Comparison of ENCODE assay signal across 12 mouse cellular contexts in the genomic region with DNA sequence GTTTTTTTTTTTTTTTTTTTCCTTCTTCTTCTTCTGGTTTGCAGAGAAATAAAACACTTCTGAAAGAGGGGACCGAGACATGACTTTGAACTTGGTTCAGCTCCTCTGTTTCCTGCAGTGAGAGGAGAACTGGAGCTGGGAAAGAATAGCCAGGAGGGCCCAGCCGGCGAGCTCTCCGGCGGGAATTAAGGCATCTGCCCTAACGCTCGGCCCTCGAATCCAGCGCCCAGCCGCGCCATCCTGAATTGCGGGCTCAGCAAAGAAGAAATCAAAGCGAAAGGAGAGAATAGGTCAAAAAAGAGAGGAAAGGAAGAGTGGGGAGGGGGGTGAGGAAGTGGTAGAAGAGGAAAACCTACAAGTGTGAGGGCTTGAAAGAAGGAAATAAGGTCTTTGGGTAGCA. TPM values are rescaled to one million over a fixed set of nuclear protein-coding genes. Genes with fewer than 3 reads are reported as not detected.
DNase-seq lines count a peak whose midpoint lies in the region; ATAC-seq and TF ChIP-seq lines count a peak whose summit lies in the region.
"Had no signal": no experiment of that assay in that cellular context is flagged by ENCODE, and none has a peak within 500 bp of the region (broad histone marks: within the 10 kb centered on the region; RNA-seq: fewer than 3 reads in every experiment).

No protein-coding gene starts in this region.

- no peak for ATAC-seq in forebrain, postnatal 0 days
- ATAC-seq: CD4-positive, CD25-positive, alpha-beta regulatory T cell, adult 4 months had no signal

- peaks cover 30% of the 10 kb centered on the region for H3K27me3 ChIP-seq in forebrain, postnatal 0 days (ENCODE audit: insufficient read depth, low read length)
- H3K27me3 ChIP-seq in midbrain, embryonic 10.5 days (ENCODE audit: low read depth, poor library complexity, severe bottlenecking): peaks cover 100% of the 10 kb centered on the region

- peak overlapping the region; percentile 62; the same call in 1 of the 2 replicates for H3K27ac ChIP-seq in forebrain, postnatal 0 days (ENCODE audit: low read depth, low read length)
- peak overlapping the region; percentile 97 for H3K27ac ChIP-seq in midbrain, embryonic 10.5 days (replicated peaks)

- TF ChIP-seq CTCF in forebrain, postnatal 0 days (IDR thresholded peaks at IDR 0.05; ENCODE audit: low read depth): no peak

- 17% methylated on average over 13 of the region's 13 CpGs for WGBS in forebrain, postnatal 0 days
- under 1% methylated on average over 13 of the region's 13 CpGs for WGBS in midbrain, embryonic 10.5 days

- H3K36me3 ChIP-seq in forebrain, postnatal 0 days (ENCODE audit: insufficient read depth): no peaks in the 10 kb centered on the region
- peaks cover 10% of the 10 kb centered on the region for H3K36me3 ChIP-seq in midbrain, embryonic 10.5 days

- H3K9ac ChIP-seq in forebrain, postnatal 0 days: no peak overlapping the region

- peak; percentile 3 for DNase-seq in right cerebral cortex, postnatal 25 days
- DNase-seq in right cerebral cortex, postnatal 36 days (ENCODE audit: low spot score in 2 of 2): no peak
- peak; percentile 44 for DNase-seq in forebrain, postnatal 0 days
- peak; percentile 68 for DNase-seq in midbrain, embryonic 10.5 days (ENCODE audit: low spot score)
- no peak for DNase-seq in urinary bladder, postnatal 4 days (ENCODE audit: low spot score in 2 of 2)
- DNase-seq in heart, adult 8-10 months (ENCODE audit: low spot score): no peak
- no peak for DNase-seq in spleen, adult 12 weeks (ENCODE audit: low spot score)
- no peak for DNase-seq in urinary bladder, postnatal 36 days (ENCODE audit: low spot score in 2 of 2)
- DNase-seq: lung, postnatal 4 days had no signal

- H3K4me3 ChIP-seq in forebrain, postnatal 0 days (ENCODE audit: low read depth, low read length): 0 out of 2 replicates have a peak overlapping the region, but pooled peaks have one; percentile 15
- H3K4me3 ChIP-seq in midbrain, embryonic 10.5 days: peak overlapping the region; percentile 82

- H3K4me2 ChIP-seq in forebrain, postnatal 0 days (ENCODE audit: low read depth): peak overlapping the region; percentile 56

- H3K4me1 ChIP-seq in forebrain, postnatal 0 days (ENCODE audit: insufficient read depth): no peaks in the 10 kb centered on the region
- peaks cover 74% of the 10 kb centered on the region for H3K4me1 ChIP-seq in midbrain, embryonic 10.5 days

- no peaks in the 10 kb centered on the region for H3K9me3 ChIP-seq in forebrain, postnatal 0 days (ENCODE audit: low read length)
- H3K9me3 ChIP-seq in midbrain, embryonic 10.5 days (replicated peaks): no peaks in the 10 kb centered on the region

RNA-seq across cellular contexts. Expression of gene Zic2, which starts 3.1 kb away (rescaled TPM):
- 44.9 and 105 TPM in 2 replicates for total RNA-seq in forebrain, postnatal 0 days (2014; rRNA removed)
- polyA plus RNA-seq in forebrain, postnatal 0 days (2015; fragmentation: Nextera tagmentation; extraction: Ambion mirVana): 9.6 and 16.3 TPM in 2 replicates
- 5.7 and 6.4 TPM in 2 replicates for polyA plus RNA-seq in midbrain, embryonic 10.5 days (2016; fragmentation: Nextera tagmentation; extraction: Ambion mirVana)
- under 1 TPM in 1 of 4 experiments, not detected in 3; 0.11 TPM for total RNA-seq in heart, adult 8-10 months (2022)
- polyA plus RNA-seq: CD4-positive, CD25-positive, alpha-beta regulatory T cell, adult 4 months had no signal

RNA-seq across cellular contexts. Expression of gene Zic5, which starts 6.7 kb away (rescaled TPM):
- total RNA-seq in forebrain, postnatal 0 days (2014; rRNA removed): 13.9 and 22.8 TPM in 2 replicates
- 5.1 and 13.8 TPM in 2 replicates for polyA plus RNA-seq in forebrain, postnatal 0 days (2015; fragmentation: Nextera tagmentation; extraction: Ambion mirVana)
- polyA plus RNA-seq in midbrain, embryonic 10.5 days (2016; fragmentation: Nextera tagmentation; extraction: Ambion mirVana): 13.6 and 15.3 TPM in 2 replicates
- not detected for total RNA-seq in heart, adult 8-10 months (2022)
- polyA plus RNA-seq: CD4-positive, CD25-positive, alpha-beta regulatory T cell, adult 4 months; gonadal fat pad, adult 2 months had no signal

RNA-seq across cellular contexts. Expression of gene Gm10837, which starts 18.2 kb away (rescaled TPM):
- 0.15 and 1.0 TPM in 2 replicates for total RNA-seq in forebrain, postnatal 0 days (2014; rRNA removed)
- 0.23 TPM in 1 of 2 replicates, not detected in the other for polyA plus RNA-seq in forebrain, postnatal 0 days (2015; fragmentation: Nextera tagmentation; extraction: Ambion mirVana)
- 0.07 and 0.25 TPM in 2 replicates for polyA plus RNA-seq in midbrain, embryonic 10.5 days (2016; fragmentation: Nextera tagmentation; extraction: Ambion mirVana)
- total RNA-seq in heart, adult 8-10 months (2022): not detected
- polyA plus RNA-seq: CD4-positive, CD25-positive, alpha-beta regulatory T cell, adult 4 months; gonadal fat pad, adult 2 months; testis, adult 2 months had no signal

RNA-seq across cellular contexts. Expression of gene Gm5089, which starts 21.2 kb away (rescaled TPM):
- 0.33 and 0.38 TPM in 2 replicates for total RNA-seq in forebrain, postnatal 0 days (2014; rRNA removed)
- 0.12 TPM in 1 of 2 replicates, not detected in the other for polyA plus RNA-seq in forebrain, postnatal 0 days (2015; fragmentation: Nextera tagmentation; extraction: Ambion mirVana)
- polyA plus RNA-seq in midbrain, embryonic 10.5 days (2016; fragmentation: Nextera tagmentation; extraction: Ambion mirVana): 0.82 and 1.3 TPM in 2 replicates
- not detected for total RNA-seq in heart, adult 8-10 months (2022)
- polyA plus RNA-seq: CD4-positive, CD25-positive, alpha-beta regulatory T cell, adult 4 months; gonadal fat pad, adult 2 months; testis, adult 2 months had no signal

Comparison
In these comparisons a context has a peak if more than half of its experiments do, and no peak if none do; other contexts are left out.
1. DNase-seq: peak in right cerebral cortex, postnatal 25 days (single experiment), forebrain, postnatal 0 days (single experiment) and midbrain, embryonic 10.5 days (single experiment); none in right cerebral cortex, postnatal 36 days (0 of 2), urinary bladder, postnatal 4 days (0 of 2), heart, adult 8-10 months (single experiment), spleen, adult 12 weeks (single experiment) and urinary bladder, postnatal 36 days (0 of 2).
2. RNA of gene Zic2, which starts 3.1 kb away (total RNA-seq): 44.9 to 105 TPM in forebrain, postnatal 0 days; 0.11 TPM in heart, adult 8-10 months; every median in the first group is over 10 times any median in the second.
3. RNA of gene Zic5, which starts 6.7 kb away (total RNA-seq): 13.9 to 22.8 TPM in forebrain, postnatal 0 days; not detected in heart, adult 8-10 months; every median in the first group is over 10 times any median in the second.